Mouse (Mus musculus): ENCODE results near the gene Gm9046. TPM values are rescaled to one million over a fixed set of nuclear protein-coding genes. Genes with fewer than 3 reads are reported as not detected.
A peak's percentile ranks its signal among the peaks of the same experiment; 100 is the strongest.
"Not testable (repeated sequence)": the region's sequence is repeated elsewhere in the genome, so short reads cannot be mapped to it uniquely, and the experiment has no call there.

Gm9046 gene
- polyA plus RNA-seq (2012; rRNA removed) (not detected in 2 replicates), polyA plus RNA-seq (2014; fragmentation: Nextera tagmentation; extraction: Ambion mirVana) (not detected in 2 replicates)

GRCm38 (mm10) chr10:118343155-118343554 lies at the start of gene Gm9046:
Gene Gm9046, minus strand, starts transcription at chr10:118343255.
- H3K4me3 ChIP-seq (ENCODE audit: insufficient read depth in 1 of 2, low read depth in 2 of 2, low read length in 2 of 2); H3K9ac ChIP-seq (replicated peaks); ATAC-seq (ENCODE audit: insufficient read depth); H3K4me2 ChIP-seq (ENCODE audit: low read depth); H3K9me3 ChIP-seq (ENCODE audit: control insufficient read depth, low read length); H3K27me3 ChIP-seq (ENCODE audit: control insufficient read depth, insufficient read depth, low read length); DNase-seq (ENCODE audit: low read depth in 3 of 3, low spot score in 3 of 3); H3K36me3 ChIP-seq (replicated peaks; ENCODE audit: control insufficient read depth, insufficient read depth, low read depth); H3K27ac ChIP-seq; H3K4me1 ChIP-seq (replicated peaks; ENCODE audit: control insufficient read depth in 2 of 2, insufficient read depth in 2 of 2, low read length in 1 of 2): not testable (repeated sequence)
- WGBS (ENCODE audit: insufficient replicate concordance) = no CpG with 5 or more reads among the region's 14 CpGs

GRCm38 (mm10) chr10:118370443-118370842 lies 27.4 kb upstream of the Gm9046 start:
- 5% methylated on average over 10 of the region's 10 CpGs for WGBS (ENCODE audit: insufficient replicate concordance)
- Histone ChIP-seq H3K27me3 (ENCODE audit: control insufficient read depth, insufficient read depth, low read length) (no peaks in the 10 kb centered on the region), H3K9ac (replicated peaks) (no peak overlapping the region), H3K4me1 (replicated peaks; ENCODE audit: control insufficient read depth in 2 of 2, insufficient read depth in 2 of 2, low read length in 1 of 2) (no peaks in the 10 kb centered on the region), H3K9me3 (ENCODE audit: control insufficient read depth, low read length) (no peaks in the 10 kb centered on the region), H3K4me3 (ENCODE audit: insufficient read depth in 1 of 2, low read depth in 2 of 2, low read length in 2 of 2) (no peak overlapping the region), H3K27ac (no peak overlapping the region), H3K4me2 (ENCODE audit: low read depth) (no peak overlapping the region), H3K36me3 (replicated peaks; ENCODE audit: control insufficient read depth, insufficient read depth, low read depth) (no peaks in the 10 kb centered on the region)
- TF ChIP-seq EP300 (IDR thresholded peaks at IDR 0.05; ENCODE audit: low read depth) = no peak
- TF ChIP-seq CTCF (IDR thresholded peaks at IDR 0.05; ENCODE audit: low read depth) = peak; percentile 93
- ATAC-seq (ENCODE audit: insufficient read depth) (no peak; the same call in 1 of the 2 replicates), DNase-seq (ENCODE audit: low read depth in 3 of 3, low spot score in 3 of 3) (peak; percentile 38 to 42 (median 42))

GRCm38 (mm10) chr10:118369518-118369917 lies 26.5 kb upstream of the Gm9046 start:
- Histone ChIP-seq H3K27ac (no peak overlapping the region), H3K9ac (replicated peaks) (no peak overlapping the region), H3K9me3 (ENCODE audit: control insufficient read depth, low read length) (no peaks in the 10 kb centered on the region), H3K27me3 (ENCODE audit: control insufficient read depth, insufficient read depth, low read length) (no peaks in the 10 kb centered on the region), H3K4me2 (ENCODE audit: low read depth) (no peak overlapping the region), H3K36me3 (replicated peaks; ENCODE audit: control insufficient read depth, insufficient read depth, low read depth) (no peaks in the 10 kb centered on the region), H3K4me1 (replicated peaks; ENCODE audit: control insufficient read depth in 2 of 2, insufficient read depth in 2 of 2, low read length in 1 of 2) (no peaks in the 10 kb centered on the region), H3K4me3 (ENCODE audit: insufficient read depth in 1 of 2, low read depth in 2 of 2, low read length in 2 of 2) (no peak overlapping the region)
- WGBS (ENCODE audit: insufficient replicate concordance) = 70% methylated on average over 9 of the region's 9 CpGs
- DNase-seq (ENCODE audit: low read depth in 3 of 3, low spot score in 3 of 3) (no peak), ATAC-seq (ENCODE audit: insufficient read depth) (no peak)
- TF ChIP-seq EP300 (IDR thresholded peaks at IDR 0.05; ENCODE audit: low read depth) (no peak), CTCF (IDR thresholded peaks at IDR 0.05; ENCODE audit: low read depth) (no peak)

- not testable (repeated sequence) for ATAC-seq (ENCODE audit: insufficient read depth); H3K27me3 ChIP-seq (ENCODE audit: control insufficient read depth, insufficient read depth, low read length); H3K4me1 ChIP-seq (replicated peaks; ENCODE audit: control insufficient read depth in 2 of 2, insufficient read depth in 2 of 2, low read length in 1 of 2); DNase-seq (ENCODE audit: low read depth in 3 of 3, low spot score in 3 of 3); H3K9ac ChIP-seq (replicated peaks); H3K4me2 ChIP-seq (ENCODE audit: low read depth); H3K4me3 ChIP-seq (ENCODE audit: insufficient read depth in 1 of 2, low read depth in 2 of 2, low read length in 2 of 2); H3K36me3 ChIP-seq (replicated peaks; ENCODE audit: control insufficient read depth, insufficient read depth, low read depth); H3K9me3 ChIP-seq (ENCODE audit: control insufficient read depth, low read length); H3K27ac ChIP-seq
- 20% methylated on average over 1 of the region's 11 CpGs for WGBS (ENCODE audit: insufficient replicate concordance)
Measured at GRCm38 (mm10) chr10:118354005-118354404, 10.9 kb upstream of the Gm9046 start, which contains the start of gene Gm9049. Gene Gm9049, minus strand, starts transcription at chr10:118354105.

- H3K9ac ChIP-seq (replicated peaks); H3K27me3 ChIP-seq (ENCODE audit: control insufficient read depth, insufficient read depth, low read length); DNase-seq (ENCODE audit: low read depth in 3 of 3, low spot score in 3 of 3); H3K4me3 ChIP-seq (ENCODE audit: insufficient read depth in 1 of 2, low read depth in 2 of 2, low read length in 2 of 2); H3K4me1 ChIP-seq (replicated peaks; ENCODE audit: control insufficient read depth in 2 of 2, insufficient read depth in 2 of 2, low read length in 1 of 2); H3K4me2 ChIP-seq (ENCODE audit: low read depth); H3K36me3 ChIP-seq (replicated peaks; ENCODE audit: control insufficient read depth, insufficient read depth, low read depth); ATAC-seq (ENCODE audit: insufficient read depth); H3K27ac ChIP-seq; H3K9me3 ChIP-seq (ENCODE audit: control insufficient read depth, low read length): not testable (repeated sequence)
- 50% methylated on average over 1 of the region's 14 CpGs for WGBS (ENCODE audit: insufficient replicate concordance)
Measured at GRCm38 (mm10) chr10:118348579-118348978, 5.5 kb upstream of the Gm9046 start, which contains the start of gene Gm9048. Gene Gm9048, minus strand, starts transcription at chr10:118348679.

GRCm38 (mm10) chr10:118337731-118338130 lies 5.3 kb downstream of the Gm9046 start, which contains the start of gene Gm9045:
Gene Gm9045, minus strand, starts transcription at chr10:118337831.
- H3K27ac ChIP-seq; DNase-seq (ENCODE audit: low read depth in 3 of 3, low spot score in 3 of 3); H3K9me3 ChIP-seq (ENCODE audit: control insufficient read depth, low read length); H3K9ac ChIP-seq (replicated peaks); H3K36me3 ChIP-seq (replicated peaks; ENCODE audit: control insufficient read depth, insufficient read depth, low read depth); ATAC-seq (ENCODE audit: insufficient read depth); H3K27me3 ChIP-seq (ENCODE audit: control insufficient read depth, insufficient read depth, low read length); H3K4me3 ChIP-seq (ENCODE audit: insufficient read depth in 1 of 2, low read depth in 2 of 2, low read length in 2 of 2); H3K4me1 ChIP-seq (replicated peaks; ENCODE audit: control insufficient read depth in 2 of 2, insufficient read depth in 2 of 2, low read length in 1 of 2); H3K4me2 ChIP-seq (ENCODE audit: low read depth): not testable (repeated sequence)
- no CpG with 5 or more reads among the region's 14 CpGs for WGBS (ENCODE audit: insufficient replicate concordance)

GRCm38 (mm10) chr10:118332308-118332707 lies 10.7 kb downstream of the Gm9046 start, which contains the start of gene Gm9044:
Gene Gm9044, minus strand, starts transcription at chr10:118332408.
- not testable (repeated sequence) for H3K27me3 ChIP-seq (ENCODE audit: control insufficient read depth, insufficient read depth, low read length); H3K9ac ChIP-seq (replicated peaks); H3K36me3 ChIP-seq (replicated peaks; ENCODE audit: control insufficient read depth, insufficient read depth, low read depth); H3K4me2 ChIP-seq (ENCODE audit: low read depth); H3K27ac ChIP-seq; H3K9me3 ChIP-seq (ENCODE audit: control insufficient read depth, low read length); ATAC-seq (ENCODE audit: insufficient read depth); H3K4me1 ChIP-seq (replicated peaks; ENCODE audit: control insufficient read depth in 2 of 2, insufficient read depth in 2 of 2, low read length in 1 of 2); DNase-seq (ENCODE audit: low read depth in 3 of 3, low spot score in 3 of 3); H3K4me3 ChIP-seq (ENCODE audit: insufficient read depth in 1 of 2, low read depth in 2 of 2, low read length in 2 of 2)
- no CpG with 5 or more reads among the region's 14 CpGs for WGBS (ENCODE audit: insufficient replicate concordance)

GRCm38 (mm10) chr10:118326869-118327268 lies 16.2 kb downstream of the Gm9046 start, which contains the start of gene Gm9040:
Gene Gm9040, minus strand, starts transcription at chr10:118326969.
- H3K9ac ChIP-seq (replicated peaks); H3K4me3 ChIP-seq (ENCODE audit: insufficient read depth in 1 of 2, low read depth in 2 of 2, low read length in 2 of 2); DNase-seq (ENCODE audit: low read depth in 3 of 3, low spot score in 3 of 3); H3K4me2 ChIP-seq (ENCODE audit: low read depth); H3K36me3 ChIP-seq (replicated peaks; ENCODE audit: control insufficient read depth, insufficient read depth, low read depth); H3K4me1 ChIP-seq (replicated peaks; ENCODE audit: control insufficient read depth in 2 of 2, insufficient read depth in 2 of 2, low read length in 1 of 2); H3K27ac ChIP-seq; H3K27me3 ChIP-seq (ENCODE audit: control insufficient read depth, insufficient read depth, low read length); ATAC-seq (ENCODE audit: insufficient read depth); H3K9me3 ChIP-seq (ENCODE audit: control insufficient read depth, low read length): not testable (repeated sequence)
- WGBS (ENCODE audit: insufficient replicate concordance) = no CpG with 5 or more reads among the region's 11 CpGs

Data from liver, embryonic 14.5 days (tissue).